Mouse (Mus musculus): ENCODE data around the gene Fgf3. TPM values are rescaled to one million over a fixed set of nuclear protein-coding genes. Genes with fewer than 3 reads are reported as not detected.

Gene Fgf3
- total RNA-seq, 2 experiments from 2014 or later = not detected

Other genes starting within 250 kb of the Fgf3 start
- gene Ano1, start 86.1 kb upstream of the Fgf3 start, total RNA-seq (2021) = 10 to 100 TPM; 10.5 to 11.3 TPM
- not detected for gene Fgf4, start 9.3 kb downstream of the Fgf3 start, total RNA-seq (2021)
- gene Fgf15, start 58.4 kb downstream of the Fgf3 start, total RNA-seq (2021) = not detected
- 10 to 100 TPM; 13.8 to 15.4 TPM for gene LTO1, start 77.0 kb downstream of the Fgf3 start, total RNA-seq (2021)
- gene Ccnd1, start 101.8 kb downstream of the Fgf3 start, total RNA-seq (2021) = 10 to 100 TPM; 30.6 to 35.2 TPM

Data from heart, postnatal 36 days (tissue).